Comparison of ENCODE assay signal across 12 mouse cellular contexts in genomic region chr7:123341896-123342295, GRCm38 (mm10). TPM values are rescaled to one million over a fixed set of nuclear protein-coding genes. Genes with fewer than 3 reads are reported as not detected.
DNase-seq lines count a peak whose midpoint lies in the region; ATAC-seq and TF ChIP-seq lines count a peak whose summit lies in the region.
"Had no signal": no experiment of that assay in that cellular context is flagged by ENCODE, and none has a peak within 500 bp of the region (broad histone marks: within the 10 kb centered on the region; RNA-seq: fewer than 3 reads in every experiment).

No protein-coding gene starts in this region.

- TF ChIP-seq POLR2A in heart, adult 2 months (IDR thresholded peaks at IDR 0.05; ENCODE audit: insufficient read depth, low read depth, low read length): no peak
- TF ChIP-seq POLR2A in cerebellum, adult 2 months (IDR thresholded peaks at IDR 0.05; ENCODE audit: borderline replicate concordance, insufficient read depth, low read length): no peak

- H3K79me2 ChIP-seq in heart, adult 2 months (replicated peaks; ENCODE audit: control insufficient read depth, insufficient read depth, low read length): peaks cover 5% of the 10 kb centered on the region

- H3K4me1 ChIP-seq in heart, adult 2 months (ENCODE audit: control insufficient read depth, insufficient read depth, low read length): peaks cover 57% of the 10 kb centered on the region
- H3K4me1 ChIP-seq in heart, embryonic 10.5 days: peaks cover 70% of the 10 kb centered on the region
- peaks cover 15% of the 10 kb centered on the region for H3K4me1 ChIP-seq in cerebellum, adult 2 months (ENCODE audit: control insufficient read depth, insufficient read depth, low read length)
- peaks cover 32% of the 10 kb centered on the region for H3K4me1 ChIP-seq in forebrain, embryonic 12.5 days

- no peak overlapping the region for H3K4me2 ChIP-seq in forebrain, embryonic 12.5 days
- H3K4me2 ChIP-seq: embryonic facial prominence, embryonic 13.5 days had no signal

- H3K9ac ChIP-seq in heart, adult 2 months (ENCODE audit: low read depth, low read length): no peak overlapping the region
- H3K9ac ChIP-seq in forebrain, embryonic 12.5 days: no peak overlapping the region
- H3K9ac ChIP-seq: embryonic facial prominence, embryonic 13.5 days; liver, embryonic 14.5 days had no signal

- intact Hi-C loops in heart, adult 2 months (cut with DNase I): loop anchor here (2.0 kb wide), 1 partner anchor 23 kb away; no protein-coding TSS in a partner anchor

- H3K36me3 ChIP-seq in heart, adult 2 months (ENCODE audit: control insufficient read depth, insufficient read depth, low read length): peaks cover 14% of the 10 kb centered on the region
- no peaks in the 10 kb centered on the region for H3K36me3 ChIP-seq in heart, embryonic 10.5 days
- no peaks in the 10 kb centered on the region for H3K36me3 ChIP-seq in forebrain, embryonic 12.5 days (replicated peaks)
- H3K36me3 ChIP-seq: embryonic facial prominence, embryonic 13.5 days had no signal

- TF ChIP-seq EP300 in heart, adult 2 months (IDR thresholded peaks at IDR 0.05; ENCODE audit: insufficient read depth, low read depth, low read length): no peak

- no peak overlapping the region for H3K4me3 ChIP-seq in heart, adult 2 months
- no peak overlapping the region for H3K4me3 ChIP-seq in heart, embryonic 10.5 days
- no peak overlapping the region for H3K4me3 ChIP-seq in cerebellum, adult 2 months (replicated peaks; ENCODE audit: insufficient read depth, low read depth, low read length)
- H3K4me3 ChIP-seq in forebrain, embryonic 12.5 days (replicated peaks): no peak overlapping the region
- H3K4me3 ChIP-seq: embryonic facial prominence, embryonic 13.5 days had no signal

- no peak for ATAC-seq in forebrain, embryonic 12.5 days (ENCODE audit: low FRiP score)

- TF ChIP-seq CTCF in heart, adult 2 months (IDR thresholded peaks at IDR 0.05): no peak
- no peak for TF ChIP-seq CTCF in cerebellum, adult 2 months (IDR thresholded peaks at IDR 0.05; ENCODE audit: borderline replicate concordance, insufficient read depth, low read depth, low read length)

- H3K27me3 ChIP-seq in heart, adult 2 months (ENCODE audit: control insufficient read depth, insufficient read depth, low read length): no peaks in the 10 kb centered on the region
- H3K27me3 ChIP-seq in heart, embryonic 10.5 days (ENCODE audit: insufficient read depth, poor library complexity, severe bottlenecking): no peaks in the 10 kb centered on the region
- no peaks in the 10 kb centered on the region for H3K27me3 ChIP-seq in cerebellum, adult 2 months (ENCODE audit: control insufficient read depth, insufficient read depth, low read length)
- no peaks in the 10 kb centered on the region for H3K27me3 ChIP-seq in forebrain, embryonic 12.5 days
- H3K27me3 ChIP-seq: embryonic facial prominence, embryonic 13.5 days had no signal

- peak overlapping the region; percentile 45 for H3K27ac ChIP-seq in heart, adult 2 months
- peak overlapping the region; percentile 13; the same call in 1 of the 2 replicates for H3K27ac ChIP-seq in heart, embryonic 10.5 days
- no peak overlapping the region for H3K27ac ChIP-seq in cerebellum, adult 2 months (ENCODE audit: insufficient read depth, low read length)
- H3K27ac ChIP-seq in forebrain, embryonic 12.5 days: no peak overlapping the region
- H3K27ac ChIP-seq: embryonic facial prominence, embryonic 13.5 days; liver, embryonic 14.5 days had no signal

- DNase-seq in heart, adult 2 months: peak; percentile 53 to 56
- DNase-seq in heart, adult 11 months: no peak
- peak; percentile 53 for DNase-seq in lung, postnatal 10 days
- no peak for DNase-seq in lung, postnatal 36 days
- DNase-seq in heart, embryonic 10.5 days (ENCODE audit: low spot score): no peak
- peak; percentile 51 for DNase-seq in skeletal muscle tissue, adult 2 months (ENCODE audit: low read depth, low spot score)
- DNase-seq in cerebellum, adult 2 months: no peak
- DNase-seq: cerebellum, adult 9-11 months had no signal

- WGBS in heart, adult 2 months: 44% methylated on average over 5 of the region's 5 CpGs
- WGBS in heart, embryonic 10.5 days: 65% methylated on average over 5 of the region's 5 CpGs
- 44% methylated on average over 5 of the region's 5 CpGs for WGBS in cerebellum, adult 2 months
- 50% methylated on average over 5 of the region's 5 CpGs for WGBS in forebrain, embryonic 12.5 days

- no peaks in the 10 kb centered on the region for H3K9me3 ChIP-seq in heart, embryonic 10.5 days
- H3K9me3 ChIP-seq in forebrain, embryonic 12.5 days: no peaks in the 10 kb centered on the region
- H3K9me3 ChIP-seq: embryonic facial prominence, embryonic 13.5 days; G1E had no signal

RNA-seq across cellular contexts. Expression of gene Lcmt1, which starts 27.7 kb away (rescaled TPM):
- total RNA-seq in heart, adult 2 months (2021): 10 to 100 TPM; 21.7 to 22.0 TPM
- polyA plus RNA-seq in heart, adult 2 months (2012; rRNA removed): 18.5 and 22.2 TPM in 2 replicates
- polyA plus RNA-seq in heart, embryonic 10.5 days (2016; fragmentation: Nextera tagmentation; extraction: Ambion mirVana): 42.7 and 50.2 TPM in 2 replicates
- polyA plus RNA-seq in cerebellum, adult 2 months (2012; rRNA removed): 77.0 and 81.3 TPM in 2 replicates
- polyA plus RNA-seq in forebrain, embryonic 12.5 days (2016; fragmentation: Nextera tagmentation; extraction: Ambion mirVana): 62.0 and 64.0 TPM in 2 replicates

RNA-seq across cellular contexts. Expression of gene Arhgap17, which starts 27.8 kb away (rescaled TPM):
- total RNA-seq in heart, adult 2 months (2021): 10 to 100 TPM; 14.6 to 17.0 TPM
- polyA plus RNA-seq in heart, adult 2 months (2012; rRNA removed): 10.0 and 13.8 TPM in 2 replicates
- 24.0 and 27.0 TPM in 2 replicates for polyA plus RNA-seq in heart, embryonic 10.5 days (2016; fragmentation: Nextera tagmentation; extraction: Ambion mirVana)
- polyA plus RNA-seq in cerebellum, adult 2 months (2012; rRNA removed): 21.2 and 24.7 TPM in 2 replicates
- polyA plus RNA-seq in forebrain, embryonic 12.5 days (2016; fragmentation: Nextera tagmentation; extraction: Ambion mirVana): 22.6 and 24.1 TPM in 2 replicates

Comparison
In these comparisons a context has a peak if more than half of its experiments do, and no peak if none do; other contexts are left out.
1. DNase-seq: peak in heart, adult 2 months (2 of 2), lung, postnatal 10 days (single experiment) and skeletal muscle tissue, adult 2 months (single experiment); none in heart, adult 11 months (single experiment), lung, postnatal 36 days (single experiment), heart, embryonic 10.5 days (single experiment) and cerebellum, adult 2 months (0 of 2).
2. H3K27ac ChIP-seq: peak in heart, adult 2 months (single experiment) and heart, embryonic 10.5 days (single experiment); none in cerebellum, adult 2 months (single experiment) and forebrain, embryonic 12.5 days (single experiment).